Mouse (Mus musculus) T-helper 1 cell (primary cell): Measurements from ENCODE around the gene Ptgfrn.

Source experiments
- in situ Hi-C: fragments of 300-600 bp; cut with MboI, MseI; formaldehyde crosslinking; loops from one replicate; pipeline ENCODE4 v1.15.1; 2025; ENCODE audit warnings: high pct_unique_total_duplicates

Ptgfrn gene

GRCm38 (mm10) chr3:101003575-101004356 lies 106.3 kb downstream of the Ptgfrn start:
- in situ Hi-C loops: no loop called here

GRCm38 (mm10) chr3:100999732-101000131 lies 110.3 kb downstream of the Ptgfrn start:
- in situ Hi-C loops: no loop called here

- in situ Hi-C loops: no loop called here
Measured at GRCm38 (mm10) chr3:100998904-100999340, 111.2 kb downstream of the Ptgfrn start.

- in situ Hi-C loops: no loop called here
Measured at GRCm38 (mm10) chr3:100997785-100998570, 112.1 kb downstream of the Ptgfrn start.

DNA sequence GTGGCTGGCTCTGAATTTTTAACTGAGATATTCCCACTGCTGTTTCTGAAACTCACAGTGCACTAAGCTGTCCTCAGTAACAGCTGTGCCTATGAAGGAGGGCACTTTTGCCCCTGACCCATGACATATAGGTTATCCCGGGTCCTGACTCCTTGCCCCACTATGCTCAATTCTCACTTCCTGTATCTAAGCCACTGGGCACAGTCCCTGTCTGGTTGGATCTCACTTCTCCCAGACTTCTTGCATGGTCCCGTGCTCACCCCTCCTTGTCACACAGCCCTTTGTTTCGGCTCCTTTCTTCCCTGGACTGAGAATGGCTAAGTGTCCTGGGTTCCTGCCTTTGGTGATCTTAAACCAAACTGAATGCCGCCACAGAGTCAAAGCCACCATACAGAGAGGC lies 115.8 kb downstream of the Ptgfrn start:
- in situ Hi-C loops: no loop called here

DNA sequence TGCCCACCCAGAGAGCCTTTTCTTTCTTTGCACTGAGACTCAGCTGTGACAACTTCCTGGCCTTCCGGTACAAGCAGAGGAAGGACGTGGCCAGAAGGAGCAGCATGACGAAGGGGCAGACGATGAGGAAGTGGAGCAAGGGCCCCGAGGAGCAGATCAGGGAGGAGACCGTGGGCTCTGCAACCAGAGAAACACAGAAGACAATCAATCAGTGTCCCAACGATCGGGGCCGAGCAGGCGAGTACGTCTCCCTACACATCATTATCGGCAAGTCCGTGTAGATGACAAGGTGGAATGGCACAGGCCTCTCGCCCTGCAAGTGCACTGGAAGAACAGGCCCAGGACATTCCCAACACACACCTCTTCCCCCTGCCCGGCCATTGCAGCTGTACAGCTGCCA lies 116.4 kb downstream of the Ptgfrn start:
- in situ Hi-C loops: no loop called here

- in situ Hi-C loops: no loop called here
Measured at GRCm38 (mm10) chr3:100993158-100993557, 116.9 kb downstream of the Ptgfrn start.
